Mouse (Mus musculus): ENCODE measurements around the gene Zfp764. TPM values are rescaled to one million over a fixed set of nuclear protein-coding genes. Genes with fewer than 3 reads are reported as not detected.
"Not testable (repeated sequence)": the region's sequence is repeated elsewhere in the genome, so short reads cannot be mapped to it uniquely, and the experiment has no call there.

Gene Zfp764
- total and polyA plus RNA-seq, 2 experiments from 2014 or later = 2.7 to 4.7 TPM

DNA sequence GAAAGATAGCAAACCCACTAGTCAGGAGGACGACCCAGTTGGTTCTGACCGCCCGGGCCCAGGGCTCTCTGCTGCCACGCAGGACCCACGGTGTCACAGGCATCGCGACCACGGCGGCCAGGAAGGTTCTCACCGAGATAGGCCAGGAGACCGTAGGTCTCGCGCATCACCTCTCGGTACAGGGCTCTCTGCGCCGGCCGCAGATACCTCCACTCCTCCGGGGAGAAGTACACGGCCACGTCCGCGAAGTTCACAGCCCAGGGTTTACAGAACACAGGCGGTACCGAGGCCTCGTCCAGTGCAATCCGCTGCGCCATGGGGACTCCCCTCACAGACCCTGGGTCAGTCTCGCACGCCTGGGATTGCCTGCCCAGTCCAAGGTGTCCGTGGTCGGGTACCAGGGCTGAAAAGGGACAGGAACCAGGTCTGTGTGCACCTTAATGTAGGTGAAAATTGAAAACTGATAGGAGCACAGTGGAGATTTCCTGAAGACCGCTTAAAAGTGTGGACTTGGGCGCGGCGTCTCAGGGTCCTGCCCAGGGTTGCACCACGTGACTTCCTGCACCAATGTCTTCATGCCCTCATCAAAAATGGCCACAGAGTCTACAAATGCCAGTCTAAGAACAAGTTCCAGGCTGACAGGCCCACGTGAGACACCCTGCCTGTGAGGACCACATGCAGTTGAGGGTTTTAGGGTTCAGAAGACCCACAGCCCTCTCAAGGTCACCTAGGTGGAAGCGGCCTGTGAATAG lies 19.8 kb downstream of the Zfp764 start, which contains the start of gene 9130019O22Rik:
Gene 9130019O22Rik, minus strand, starts transcription at position 526 of the 752 bp plus-strand sequence.
- 12% methylated on average over 38 of the region's 38 CpGs for WGBS
- Histone ChIP-seq H3K9me3 (ENCODE audit: low read length) (no peaks in the 10 kb centered on the region), H3K4me2 (ENCODE audit: low read depth, low read length, poor library complexity, severe bottlenecking) (peak within 1 kb of the TSS; percentile 68), H3K9ac (replicated peaks; ENCODE audit: low read length, poor library complexity, severe bottlenecking) (peak within 1 kb of the TSS; percentile 50), H3K27me3 (ENCODE audit: insufficient read depth, low read length) (no peaks in the 10 kb centered on the region), H3K27ac (ENCODE audit: low read depth, low read length) (0 out of 2 replicates have a peak within 1 kb of the TSS, but pooled peaks have one; percentile 26), H3K36me3 (ENCODE audit: insufficient read depth, low read length) (no peaks in the 10 kb centered on the region; the same call in 1 of the 2 replicates), H3K4me1 (ENCODE audit: insufficient read depth, low read length) (no peaks in the 10 kb centered on the region), H3K4me3 (ENCODE audit: low read depth, low read length) (peak within 1 kb of the TSS; percentile 45)
- no peak for TF ChIP-seq CTCF (IDR thresholded peaks at IDR 0.05)
- peak; percentile 88 for ATAC-seq (ENCODE audit: low FRiP score)
- peak; percentile 93 for DNase-seq (ENCODE audit: low spot score)

DNA sequence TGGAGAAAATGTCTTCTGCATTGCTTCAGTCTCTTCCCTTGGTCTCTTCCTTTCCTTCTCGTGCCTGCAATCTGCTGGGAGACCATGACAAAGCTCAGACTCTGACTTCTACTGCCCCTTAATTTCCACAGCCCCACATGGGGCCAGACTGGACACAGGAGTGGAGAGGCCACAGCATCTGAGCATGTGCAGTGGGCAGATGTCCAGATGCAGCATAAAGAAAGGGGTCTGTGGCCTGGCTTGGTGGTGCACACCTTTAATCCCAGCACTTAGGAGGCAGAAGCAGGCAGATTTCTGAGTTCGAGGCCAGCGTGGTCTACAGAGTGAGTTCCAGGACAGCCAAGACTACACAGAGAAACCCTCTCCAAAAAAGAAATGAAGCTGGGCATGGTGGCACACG lies 21.1 kb downstream of the Zfp764 start:
- H3K9me3 ChIP-seq (ENCODE audit: low read length); H3K4me2 ChIP-seq (ENCODE audit: low read depth, low read length, poor library complexity, severe bottlenecking); H3K4me3 ChIP-seq (ENCODE audit: low read depth, low read length); DNase-seq (ENCODE audit: low spot score); H3K27me3 ChIP-seq (ENCODE audit: insufficient read depth, low read length); H3K36me3 ChIP-seq (ENCODE audit: insufficient read depth, low read length); H3K4me1 ChIP-seq (ENCODE audit: insufficient read depth, low read length); ATAC-seq (ENCODE audit: low FRiP score); H3K27ac ChIP-seq (ENCODE audit: low read depth, low read length); H3K9ac ChIP-seq (replicated peaks; ENCODE audit: low read length, poor library complexity, severe bottlenecking): not testable (repeated sequence)
- WGBS = 97% methylated on average over 4 of the region's 4 CpGs

DNA sequence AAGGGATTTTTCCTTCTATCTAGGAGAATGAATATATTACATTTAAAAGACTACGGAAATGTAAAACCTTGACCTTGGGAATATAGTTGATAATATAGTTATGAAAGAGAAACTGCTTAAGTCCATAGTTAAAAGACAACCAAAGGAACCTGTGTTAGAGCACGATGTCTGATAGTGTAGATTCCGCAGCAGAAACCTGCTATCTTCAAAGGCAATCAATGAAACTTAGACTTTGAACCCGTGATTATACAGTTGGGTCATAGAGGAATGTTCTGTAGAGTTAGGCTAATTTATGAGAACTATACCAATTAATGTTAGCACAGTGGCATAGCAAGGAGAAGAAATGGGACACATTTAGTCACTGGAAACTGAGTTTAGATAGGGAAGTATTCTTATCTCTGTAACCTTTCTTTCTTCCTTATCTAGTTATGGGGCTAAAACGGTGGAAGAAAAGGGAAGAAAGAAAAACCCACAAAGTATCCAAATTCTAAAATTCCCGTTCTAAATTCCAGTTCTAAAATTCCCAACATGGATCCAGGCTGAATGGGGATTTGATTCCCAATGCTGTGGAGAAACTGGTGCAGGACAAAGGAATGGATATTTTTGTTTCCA lies 28.2 kb downstream of the Zfp764 start:
- H3K27me3 ChIP-seq (ENCODE audit: insufficient read depth, low read length) = no peaks in the 10 kb centered on the region
- no peak for TF ChIP-seq CTCF (IDR thresholded peaks at IDR 0.05)
- H3K27ac ChIP-seq (ENCODE audit: low read depth, low read length) = no peak overlapping the region
- ATAC-seq (ENCODE audit: low FRiP score) (no peak), DNase-seq (ENCODE audit: low spot score) (no peak)
- H3K4me2 ChIP-seq (ENCODE audit: low read depth, low read length, poor library complexity, severe bottlenecking) = no peak overlapping the region
- H3K4me3 ChIP-seq (ENCODE audit: low read depth, low read length) = no peak overlapping the region
- no peak overlapping the region for H3K9ac ChIP-seq (replicated peaks; ENCODE audit: low read length, poor library complexity, severe bottlenecking)
- 79% methylated on average over 6 of the region's 6 CpGs for WGBS
- H3K4me1 ChIP-seq (ENCODE audit: insufficient read depth, low read length) = no peaks in the 10 kb centered on the region
- no peaks in the 10 kb centered on the region for H3K36me3 ChIP-seq (ENCODE audit: insufficient read depth, low read length)
- no peaks in the 10 kb centered on the region for H3K9me3 ChIP-seq (ENCODE audit: low read length)

DNA sequence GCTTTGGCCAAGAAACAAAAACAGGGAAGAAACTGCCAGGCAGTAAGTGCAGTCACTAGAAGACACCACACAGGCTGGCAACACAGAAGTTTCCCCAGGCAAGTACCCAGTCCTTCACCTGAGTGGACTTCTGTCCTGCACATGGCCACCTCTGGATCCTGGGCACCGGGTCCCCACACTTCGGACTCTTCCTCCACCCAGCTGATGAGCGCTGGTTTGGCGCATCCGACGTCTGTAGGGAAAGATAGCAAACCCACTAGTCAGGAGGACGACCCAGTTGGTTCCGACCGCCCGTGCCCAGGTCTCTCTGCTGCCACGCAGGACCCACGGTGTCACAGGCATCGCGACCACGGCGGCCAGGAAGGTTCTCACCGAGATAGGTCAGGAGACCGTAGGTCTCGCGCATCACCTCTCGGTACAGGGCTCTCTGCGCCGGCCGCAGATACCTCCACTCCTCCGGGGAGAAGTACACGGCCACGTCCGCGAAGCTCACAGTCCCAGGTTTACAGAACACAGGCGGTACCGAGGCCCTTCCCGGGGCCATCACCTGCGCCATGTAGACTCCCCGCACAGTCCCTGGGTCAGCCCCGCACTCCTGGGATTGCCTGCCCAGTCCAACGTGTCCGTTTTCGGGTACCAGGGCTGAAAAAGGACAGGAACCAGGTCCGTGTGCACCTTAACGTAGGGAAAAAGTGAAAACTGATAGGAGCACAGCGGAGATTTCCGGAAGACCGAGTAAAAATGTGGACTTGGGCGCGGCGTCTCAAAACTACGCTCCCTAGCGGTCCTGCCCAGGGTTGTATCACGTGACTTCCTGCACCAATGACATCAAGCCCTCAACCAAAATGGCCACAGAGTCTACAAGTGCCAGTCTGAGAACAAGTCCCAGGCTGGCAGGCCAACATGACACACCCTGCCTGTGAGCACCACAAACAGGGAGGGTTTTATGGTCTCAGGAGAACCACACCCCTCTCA lies 31.1 kb downstream of the Zfp764 start, which contains the start of gene Zfp747:
Gene Zfp747, minus strand, starts transcription at position 780 of the 975 bp plus-strand sequence.
- Histone ChIP-seq H3K4me3 (ENCODE audit: low read depth, low read length) (peak within 1 kb of the TSS; percentile 52), H3K9ac (replicated peaks; ENCODE audit: low read length, poor library complexity, severe bottlenecking) (peak within 1 kb of the TSS; percentile 74), H3K27ac (ENCODE audit: low read depth, low read length) (peak within 1 kb of the TSS; percentile 76), H3K4me2 (ENCODE audit: low read depth, low read length, poor library complexity, severe bottlenecking) (peak within 1 kb of the TSS; percentile 74)
- H3K36me3 ChIP-seq (ENCODE audit: insufficient read depth, low read length); H3K27me3 ChIP-seq (ENCODE audit: insufficient read depth, low read length); H3K4me1 ChIP-seq (ENCODE audit: insufficient read depth, low read length); H3K9me3 ChIP-seq (ENCODE audit: low read length): not testable (repeated sequence)
- ATAC-seq (ENCODE audit: low FRiP score) (peak; percentile 93), DNase-seq (ENCODE audit: low spot score) (peak; percentile 95)
- WGBS = 4% methylated on average over 39 of the region's 49 CpGs
- TF ChIP-seq CTCF (IDR thresholded peaks at IDR 0.05) = peak; percentile 84

DNA sequence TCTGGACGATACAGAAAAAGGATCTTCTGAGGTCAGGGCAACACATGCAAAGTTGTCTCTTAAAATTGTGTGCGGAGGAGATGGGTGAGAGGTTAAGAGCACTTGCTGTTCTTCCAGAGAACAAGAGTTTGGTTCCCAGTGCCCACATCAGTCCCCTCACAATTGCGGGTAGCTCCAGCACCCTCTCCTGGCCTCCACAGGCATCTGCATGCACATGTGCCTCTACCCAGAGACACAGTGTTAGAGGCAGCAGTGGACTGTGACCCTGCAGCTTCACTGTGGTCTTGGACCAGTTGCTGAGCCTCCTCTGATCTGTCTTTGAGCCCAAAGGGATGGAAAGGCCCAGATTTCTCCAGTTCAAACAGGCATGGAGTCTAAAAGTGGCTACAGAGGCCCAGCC lies 34.8 kb downstream of the Zfp764 start:
- 86% methylated on average over 3 of the region's 3 CpGs for WGBS
- ATAC-seq (ENCODE audit: low FRiP score) = not testable (repeated sequence)

More for the DNA sequence above, 34.8 kb downstream of the Zfp764 start:
- 0 out of 2 replicates have a peak, but pooled peaks have one; percentile 4 for TF ChIP-seq CTCF (IDR thresholded peaks at IDR 0.05)
- H3K4me2 ChIP-seq (ENCODE audit: low read depth, low read length, poor library complexity, severe bottlenecking); H3K4me1 ChIP-seq (ENCODE audit: insufficient read depth, low read length); H3K9ac ChIP-seq (replicated peaks; ENCODE audit: low read length, poor library complexity, severe bottlenecking); H3K36me3 ChIP-seq (ENCODE audit: insufficient read depth, low read length); H3K4me3 ChIP-seq (ENCODE audit: low read depth, low read length); H3K27me3 ChIP-seq (ENCODE audit: insufficient read depth, low read length); DNase-seq (ENCODE audit: low spot score); H3K27ac ChIP-seq (ENCODE audit: low read depth, low read length); H3K9me3 ChIP-seq (ENCODE audit: low read length): not testable (repeated sequence)

Measured in midbrain, postnatal 0 days (tissue).